Mouse (Mus musculus) liver, adult 2 months (tissue): ENCODE measurements around the gene Zfp507.

Source experiments
- CTCF ChIP-seq: fragments of 200-500 bp; IDR thresholded peaks from 2 replicates; pipeline ENCODE4 v1.5.1; 2011; ENCODE audit warnings: low read depth, low read length, control low read depth
- POLR2A ChIP-seq: fragments of 200-500 bp; IDR thresholded peaks from 2 replicates; pipeline ENCODE4 v1.6.1; 2011; ENCODE audit warnings: low read length, control low read depth; ENCODE audit not compliant: insufficient read depth; ENCODE audit errors: extremely low read depth

DNA sequence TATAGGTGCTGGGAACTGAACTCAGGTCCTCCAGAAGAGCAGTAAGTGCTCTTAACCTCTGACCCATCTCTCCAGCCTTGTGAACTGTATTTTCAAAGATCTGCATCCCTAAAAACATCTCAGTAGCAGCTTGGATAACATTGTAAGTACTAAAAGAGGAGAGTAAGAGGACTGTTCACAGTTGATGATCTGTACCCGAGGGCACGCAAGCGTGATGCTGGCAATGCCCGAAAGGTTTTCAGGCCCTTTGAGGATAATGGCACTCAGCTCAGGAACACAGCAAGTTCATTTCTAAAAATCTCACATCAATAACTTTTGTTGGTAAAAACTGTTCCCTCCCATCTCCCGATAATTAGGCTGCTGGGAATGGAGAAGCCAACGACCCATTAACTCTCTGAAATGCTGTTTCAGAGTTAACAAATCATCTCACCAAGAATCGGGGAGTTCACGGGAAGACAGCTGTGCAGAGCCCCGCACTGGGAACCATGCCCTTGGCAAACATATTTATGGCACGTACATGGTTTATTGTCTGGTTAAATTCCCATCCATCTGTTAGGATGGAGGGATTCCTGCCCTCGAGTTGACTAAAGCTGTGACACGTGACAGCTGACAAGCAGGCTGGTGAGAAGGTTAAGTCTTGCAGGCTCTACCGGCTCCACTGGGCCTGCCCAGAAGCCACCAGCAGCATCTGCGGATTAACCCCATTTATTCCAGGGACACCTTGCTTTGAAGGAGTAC, 69.3 kb downstream of the Zfp507 start:
- TF ChIP-seq CTCF: no peak
- TF ChIP-seq POLR2A: no peak
